Mouse (Mus musculus): Measurements from ENCODE around the gene Sbno2. TPM values are rescaled to one million over a fixed set of nuclear protein-coding genes. Genes with fewer than 3 reads are reported as not detected.
"Not testable (repeated sequence)": the region's sequence is repeated elsewhere in the genome, so short reads cannot be mapped to it uniquely, and the experiment has no call there.

The Sbno2 gene
- total and polyA plus RNA-seq, 3 experiments: 9.7 to 24.2 (median 22.6) TPM

DNA sequence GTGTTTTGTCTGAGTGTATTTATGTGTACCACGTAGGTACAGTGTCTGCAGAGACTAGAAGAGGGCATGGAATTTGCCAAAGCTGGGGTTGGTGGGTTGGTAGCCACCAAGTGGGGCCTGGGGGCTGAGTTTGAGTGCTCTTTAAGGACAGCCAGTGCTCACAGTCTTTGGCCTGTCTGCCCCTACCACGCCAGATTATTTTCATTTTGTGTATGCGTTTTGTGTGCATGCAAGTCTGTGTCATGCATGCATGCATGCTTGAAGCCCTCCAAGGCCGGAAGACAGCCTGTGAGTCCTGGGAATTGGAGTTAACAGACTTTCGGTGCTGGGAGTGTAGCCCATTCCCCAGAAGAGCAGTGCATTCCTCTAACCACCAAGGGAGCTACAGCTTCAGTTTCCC is 50.0 kb downstream of the Sbno2 start:
- no peak for DNase-seq (ENCODE audit: extremely low read depth)
- no peak for TF ChIP-seq MEF2A (IDR thresholded peaks at IDR 0.05; ENCODE audit: borderline replicate concordance, low read depth, low read length)
- no peak for TF ChIP-seq TBP (conservative IDR thresholded peaks at IDR 0.05; ENCODE audit: low read depth, low read length)
- no peak for TF ChIP-seq SMC3 (IDR thresholded peaks at IDR 0.05; ENCODE audit: low read depth, low read length)
- TF ChIP-seq ZNF384 (IDR thresholded peaks at IDR 0.05; ENCODE audit: low read depth, low read length): no peak
- no peak for TF ChIP-seq CHD1 (IDR thresholded peaks at IDR 0.05; ENCODE audit: low read depth, low read length)
- no peak for TF ChIP-seq MYC (IDR thresholded peaks at IDR 0.05; ENCODE audit: low read depth, low read length)
- TF ChIP-seq NRF1 (IDR thresholded peaks at IDR 0.05; ENCODE audit: low read depth, low read length): no peak
- TF ChIP-seq RCOR1 (conservative IDR thresholded peaks at IDR 0.05; ENCODE audit: low read depth, low read length): no peak
- H3K27ac ChIP-seq (ENCODE audit: insufficient read depth, low read depth): no peak overlapping the region
- H3K79me2 ChIP-seq (replicated peaks; ENCODE audit: control insufficient read depth, extremely low read depth, insufficient read depth, poor library complexity, severe bottlenecking): peaks cover 15% of the 10 kb centered on the region
- in situ Hi-C loops (cut with MboI; ENCODE audit: low pct_ligation_motif_present, low pct_unique_long_range_greater_than_20kb, low sequenced_read_pairs): no loop called here
- H3K9me3 ChIP-seq (replicated peaks; ENCODE audit: low read length): no peaks in the 10 kb centered on the region
- H3K4me2 ChIP-seq (ENCODE audit: insufficient read depth, low read depth, poor library complexity, severe bottlenecking): peak overlapping the region; percentile 68
- H3K4me3 ChIP-seq (replicated peaks in 1 of 3; ENCODE audit: low read depth in 2 of 3, low read length in 2 of 3, poor library complexity in 1 of 3): peak overlapping the region; percentile 6 to 95 (median 10)
- dilution Hi-C loops (cut with MboI; ENCODE audit: extremely low pct_ligation_motif_present, extremely low pct_unique_long_range_greater_than_20kb, low sequenced_read_pairs): no loop called here
- peaks cover 48 to 56% of the 10 kb centered on the region in 2 experiments for H3K36me3 ChIP-seq (replicated peaks in 1 of 2; ENCODE audit: control insufficient read depth in 1 of 2, insufficient read depth in 1 of 2, low read length in 1 of 2)
- peak overlapping the region; percentile 98 for H3K9ac ChIP-seq (ENCODE audit: insufficient read depth, low read depth)
- peaks cover 12 to 42% of the 10 kb centered on the region in 2 experiments for H3K4me1 ChIP-seq (ENCODE audit: control insufficient read depth in 1 of 2, insufficient read depth in 2 of 2)
- no peaks in the 10 kb centered on the region for H3K27me3 ChIP-seq (replicated peaks)

DNA sequence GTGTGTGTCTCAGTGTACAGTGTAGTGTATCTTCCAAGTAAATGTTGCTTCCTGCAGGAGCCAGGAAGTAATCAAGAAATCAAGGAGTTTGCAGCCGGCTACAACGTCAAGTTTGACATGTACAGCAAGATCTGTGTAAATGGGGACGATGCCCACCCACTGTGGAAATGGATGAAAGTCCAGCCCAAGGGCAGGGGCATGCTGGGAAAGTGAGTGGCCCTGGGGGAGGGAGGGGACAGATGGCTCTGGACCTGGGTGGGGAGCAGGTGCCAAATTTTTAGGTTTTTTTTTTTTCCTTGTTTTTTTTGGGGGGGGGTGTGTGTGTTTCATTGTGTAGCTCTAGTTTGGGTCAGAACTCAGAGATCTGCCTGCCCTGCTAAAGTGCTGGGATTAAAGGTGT is 50.5 kb downstream of the Sbno2 start:
- Histone ChIP-seq H3K4me1 (ENCODE audit: control insufficient read depth in 1 of 2, insufficient read depth in 2 of 2) (peaks cover 12 to 46% of the 10 kb centered on the region in 2 experiments), H3K36me3 (replicated peaks in 1 of 2; ENCODE audit: control insufficient read depth in 1 of 2, insufficient read depth in 1 of 2, low read length in 1 of 2) (peaks cover 43 to 51% of the 10 kb centered on the region in 2 experiments), H3K4me3 (replicated peaks in 1 of 3; ENCODE audit: low read depth in 2 of 3, low read length in 2 of 3, poor library complexity in 1 of 3) (peak overlapping the region; percentile 61 to 97 (median 95)), H3K27ac (ENCODE audit: insufficient read depth, low read depth) (peak overlapping the region; percentile 82), H3K9ac (ENCODE audit: insufficient read depth, low read depth) (peak overlapping the region; percentile 98), H3K79me2 (replicated peaks; ENCODE audit: control insufficient read depth, extremely low read depth, insufficient read depth, poor library complexity, severe bottlenecking) (peaks cover 15% of the 10 kb centered on the region), H3K4me2 (ENCODE audit: insufficient read depth, low read depth, poor library complexity, severe bottlenecking) (peak overlapping the region; percentile 68)
- H3K9me3 ChIP-seq (replicated peaks; ENCODE audit: low read length); dilution Hi-C loops (cut with MboI; ENCODE audit: extremely low pct_ligation_motif_present, extremely low pct_unique_long_range_greater_than_20kb, low sequenced_read_pairs); DNase-seq (ENCODE audit: extremely low read depth); in situ Hi-C loops (cut with MboI; ENCODE audit: low pct_ligation_motif_present, low pct_unique_long_range_greater_than_20kb, low sequenced_read_pairs); H3K27me3 ChIP-seq (replicated peaks): not testable (repeated sequence)

DNA sequence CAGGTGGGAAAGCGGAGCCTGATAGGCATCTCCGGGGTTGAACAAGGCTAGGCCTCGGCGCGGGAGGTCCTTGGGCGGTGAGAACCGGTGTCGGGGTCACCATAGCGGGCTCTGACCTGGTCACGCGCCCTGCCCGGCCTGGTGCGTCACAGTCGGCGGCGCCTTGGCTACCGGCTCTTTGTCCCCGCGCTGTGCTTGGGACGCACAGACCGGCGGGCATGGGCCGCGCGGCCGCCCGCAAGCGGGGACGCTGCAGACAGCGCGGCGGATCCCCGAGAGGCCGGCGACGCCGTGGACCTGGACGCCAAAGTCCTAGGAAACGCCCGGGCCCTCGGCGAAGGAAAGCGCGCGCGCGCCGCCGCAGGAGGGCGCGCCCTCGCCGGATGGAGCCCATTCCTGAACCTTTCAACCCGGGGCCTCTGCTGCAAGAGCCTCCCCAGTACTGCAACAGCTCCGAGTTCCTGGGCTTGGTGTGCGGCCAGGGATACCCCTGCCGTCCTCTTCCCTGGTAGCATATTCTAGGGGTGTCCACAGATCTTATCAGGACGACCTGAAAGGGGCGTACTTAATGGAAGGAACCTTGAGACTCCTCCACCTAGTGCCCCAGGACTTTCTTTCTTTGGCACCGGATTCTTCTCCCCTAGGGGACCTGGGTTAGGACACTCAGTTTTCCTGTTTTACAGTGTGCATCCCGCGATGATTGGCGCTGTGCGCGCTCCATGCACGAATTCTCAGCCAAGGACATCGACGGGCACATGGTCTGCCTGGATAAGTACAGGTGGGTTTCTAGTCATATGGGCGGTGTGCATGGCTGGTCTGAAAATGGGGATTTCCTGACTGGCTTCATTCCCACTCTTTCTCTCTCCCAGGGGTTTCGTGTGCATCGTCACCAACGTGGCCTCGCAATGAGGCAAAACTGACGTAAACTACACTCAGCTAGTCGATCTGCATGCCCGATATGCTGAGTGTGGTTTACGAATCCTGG is 51.2 kb downstream of the Sbno2 start:
- peaks cover 15% of the 10 kb centered on the region for H3K79me2 ChIP-seq (replicated peaks; ENCODE audit: control insufficient read depth, extremely low read depth, insufficient read depth, poor library complexity, severe bottlenecking)
- peaks cover 12 to 54% of the 10 kb centered on the region in 2 experiments for H3K4me1 ChIP-seq (ENCODE audit: control insufficient read depth in 1 of 2, insufficient read depth in 2 of 2)
- TF ChIP-seq SIN3A (IDR thresholded peaks at IDR 0.05; ENCODE audit: low read length) (peak; percentile 49; the same call in 1 of the 2 replicates), ETS1 (conservative IDR thresholded peaks at IDR 0.05; ENCODE audit: low read depth, low read length) (0 out of 2 replicates have a peak, but pooled peaks have one; percentile 10), CTCF (conservative IDR thresholded peaks at IDR 0.05 in 1 of 2, IDR thresholded peaks at IDR 0.05 in 1 of 2; ENCODE audit: low read depth in 2 of 2, low read length in 2 of 2) (peak in 1 of 2 experiments; percentile 59; a peak in 2 of 4 replicates), MAX (IDR thresholded peaks at IDR 0.05; ENCODE audit: low read length) (peak; percentile 43; the same call in 1 of the 2 replicates), PAX5 (IDR thresholded peaks at IDR 0.05; ENCODE audit: low read length) (no peak), USF1 (IDR thresholded peaks at IDR 0.05; ENCODE audit: low read depth, low read length) (no peak), SMC3 (IDR thresholded peaks at IDR 0.05; ENCODE audit: low read depth, low read length) (peak; percentile 48), RAD21 (IDR thresholded peaks at IDR 0.05; ENCODE audit: low read depth, low read length) (peak; percentile 23), UBTF (IDR thresholded peaks at IDR 0.05; ENCODE audit: low read depth, low read length) (peak; percentile 89), MXI1 (IDR thresholded peaks at IDR 0.05; ENCODE audit: low read depth, low read length) (peak; percentile 47), MAZ (IDR thresholded peaks at IDR 0.05; ENCODE audit: low read depth, low read length) (no peak), NRF1 (IDR thresholded peaks at IDR 0.05; ENCODE audit: low read depth, low read length) (peak; percentile 55; the same call in 1 of the 2 replicates), GABPA (IDR thresholded peaks at IDR 0.05; ENCODE audit: insufficient replicate concordance, low read depth, low read length) (no peak), MYC (IDR thresholded peaks at IDR 0.05; ENCODE audit: low read depth, low read length) (peak; percentile 69)
- peak overlapping the region; percentile 82 for H3K27ac ChIP-seq (ENCODE audit: insufficient read depth, low read depth)
- peak overlapping the region; percentile 61 to 97 (median 95) for H3K4me3 ChIP-seq (replicated peaks in 1 of 3; ENCODE audit: low read depth in 2 of 3, low read length in 2 of 3, poor library complexity in 1 of 3)
- H3K4me2 ChIP-seq (ENCODE audit: insufficient read depth, low read depth, poor library complexity, severe bottlenecking): peak overlapping the region; percentile 68
- dilution Hi-C loops (cut with MboI; ENCODE audit: extremely low pct_ligation_motif_present, extremely low pct_unique_long_range_greater_than_20kb, low sequenced_read_pairs): no loop called here
- no peaks in the 10 kb centered on the region for H3K27me3 ChIP-seq (replicated peaks)
- H3K36me3 ChIP-seq (replicated peaks in 1 of 2; ENCODE audit: control insufficient read depth in 1 of 2, insufficient read depth in 1 of 2, low read length in 1 of 2): peaks cover 35 to 44% of the 10 kb centered on the region in 2 experiments
- H3K9me3 ChIP-seq (replicated peaks; ENCODE audit: low read length): no peaks in the 10 kb centered on the region
- in situ Hi-C loops (cut with MboI; ENCODE audit: low pct_ligation_motif_present, low pct_unique_long_range_greater_than_20kb, low sequenced_read_pairs): no loop called here
- DNase-seq (ENCODE audit: extremely low read depth): peak; percentile 50
- peak overlapping the region; percentile 98 for H3K9ac ChIP-seq (ENCODE audit: insufficient read depth, low read depth)

All from CH12.LX (cell line).